Mouse (Mus musculus) cortical plate, adult 2 months (tissue): ENCODE measurements around the gene Ube2b. TPM values are rescaled to one million over a fixed set of nuclear protein-coding genes. Genes with fewer than 3 reads are reported as not detected.

Source experiments
- H3K27ac ChIP-seq: fragments of 200-500 bp; 2 replicates; pipeline ENCODE4 v1.5.1; 2012; ENCODE audit warnings: low read length, control low read depth, inconsistent platforms; ENCODE audit not compliant: insufficient read depth
- H3K4me1 ChIP-seq: fragments of 200-500 bp; 2 replicates; pipeline ENCODE4 v1.6.1; 2011; ENCODE audit warnings: low read length; ENCODE audit not compliant: control insufficient read depth, insufficient read depth
- H3K4me3 ChIP-seq: fragments of 200-500 bp; 2 replicates; pipeline ENCODE4 v1.5.1; 2011; ENCODE audit warnings: mild to moderate bottlenecking, low read length, control low read depth; ENCODE audit not compliant: insufficient read depth
- CTCF ChIP-seq: fragments of 200-500 bp; IDR thresholded peaks from 2 replicates; pipeline ENCODE4 v1.5.1; 2011; ENCODE audit warnings: mild to moderate bottlenecking, control low read depth, low read length; ENCODE audit not compliant: insufficient read depth; ENCODE audit errors: extremely low read depth
- POLR2A ChIP-seq: fragments of 200-500 bp; IDR thresholded peaks from 2 replicates; pipeline ENCODE4 v1.6.1; 2011; ENCODE audit warnings: mild to moderate bottlenecking, low read length, control low read depth; ENCODE audit not compliant: insufficient read depth; ENCODE audit errors: extremely low read depth
- polyA plus RNA-seq: library from polyadenylated mRNA; depleted of rRNA; stranded (reverse); fragments of >200 nt; gene quantifications from 2 replicates; pipeline ENCODE4 v1.2.3, GENCODE M21; 2012

The Ube2b gene
- polyA plus RNA-seq, 1 experiment, result 234 TPM

DNA sequence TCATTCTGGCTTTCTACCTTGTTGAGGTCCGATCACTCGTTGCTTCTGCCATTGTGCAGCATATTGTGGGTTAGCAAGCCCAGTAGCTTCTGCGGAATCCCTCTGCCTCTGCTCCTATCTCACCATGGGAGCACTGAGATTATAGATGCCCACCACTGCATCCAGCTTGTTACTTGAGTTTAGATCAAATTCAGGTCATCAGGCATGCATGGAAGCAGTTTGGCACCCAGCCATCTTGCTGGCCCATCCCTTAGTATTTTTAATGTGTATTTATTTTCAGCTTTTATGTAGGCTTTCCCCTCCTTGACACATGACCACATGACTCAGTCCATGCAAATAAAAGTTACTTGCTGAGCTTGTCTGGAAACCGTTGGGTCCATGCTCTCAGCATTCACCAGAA is 42.8 kb downstream of the Ube2b start:
- H3K4me1 ChIP-seq, result no peaks in the 10 kb centered on the region
- H3K27ac ChIP-seq, result no peak overlapping the region
- H3K4me3 ChIP-seq, result no peak overlapping the region
- TF ChIP-seq POLR2A (no peak), CTCF (no peak)

GRCm38 (mm10) chr11:51956112-51956511 is 44.5 kb downstream of the Ube2b start:
- Histone ChIP-seq H3K4me1 (no peaks in the 10 kb centered on the region), H3K27ac (no peak overlapping the region), H3K4me3 (no peak overlapping the region)
- no peak for TF ChIP-seq POLR2A
- TF ChIP-seq CTCF, result no peak

DNA sequence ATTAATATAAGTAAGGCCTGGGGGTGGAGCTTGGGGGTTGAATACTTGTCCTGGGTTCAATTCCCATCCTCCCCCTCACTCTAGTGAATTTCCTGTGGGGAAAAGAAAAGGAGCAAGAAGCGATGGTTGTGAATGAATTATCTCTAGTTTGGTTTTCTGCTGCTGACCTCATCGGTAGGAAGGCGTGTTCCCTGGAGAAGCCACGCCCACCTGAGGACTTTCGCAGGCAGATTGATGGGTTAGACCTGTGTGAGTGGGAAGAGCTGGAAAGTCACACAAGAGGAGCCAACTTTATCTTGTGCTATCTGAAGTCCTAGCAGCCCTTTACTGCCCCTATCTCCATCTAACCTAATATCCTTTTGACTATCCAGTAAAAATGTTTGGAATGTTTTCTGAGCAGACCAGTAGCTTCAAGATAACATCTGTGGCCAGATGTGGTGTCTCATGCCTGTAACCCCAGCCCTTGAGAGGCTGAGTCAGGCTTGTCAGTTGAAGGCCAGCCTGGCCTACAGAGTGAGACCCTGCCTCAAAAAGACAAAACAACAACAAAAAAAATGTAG is 48.6 kb downstream of the Ube2b start:
- H3K4me3 ChIP-seq, result no peak overlapping the region
- no peak for TF ChIP-seq POLR2A
- no peak for TF ChIP-seq CTCF
- H3K4me1 ChIP-seq, result no peaks in the 10 kb centered on the region
- H3K27ac ChIP-seq, result no peak overlapping the region

- no peak for TF ChIP-seq CTCF
- no peak for TF ChIP-seq POLR2A
- no peak overlapping the region for H3K27ac ChIP-seq
- H3K4me3 ChIP-seq, result no peak overlapping the region
- peaks cover 12% of the 10 kb centered on the region for H3K4me1 ChIP-seq
Observed at GRCm38 (mm10) chr11:51949919-51950318, 50.6 kb downstream of the Ube2b start.

- H3K4me3 ChIP-seq, result no peak overlapping the region
- TF ChIP-seq CTCF (no peak), POLR2A (no peak)
Observed at GRCm38 (mm10) chr11:51949155-51949840, 51.3 kb downstream of the Ube2b start.

GRCm38 (mm10) chr11:51946144-51946543 is 54.4 kb downstream of the Ube2b start:
- TF ChIP-seq POLR2A (no peak), CTCF (no peak)
- Histone ChIP-seq H3K4me3 (no peak overlapping the region), H3K4me1 (peaks cover 12% of the 10 kb centered on the region), H3K27ac (0 out of 2 replicates have a peak overlapping the region, but pooled peaks have one; percentile 39)

More at GRCm38 (mm10) chr11:51949155-51949840, 51.3 kb downstream of the Ube2b start:
- H3K27ac ChIP-seq, result no peak overlapping the region
- peaks cover 12% of the 10 kb centered on the region for H3K4me1 ChIP-seq

- Histone ChIP-seq H3K4me3 (no peak overlapping the region), H3K4me1 (peaks cover 12% of the 10 kb centered on the region), H3K27ac (peak overlapping the region; percentile 39; the same call in 1 of the 2 replicates)
- TF ChIP-seq CTCF, result no peak
- TF ChIP-seq POLR2A, result 0 out of 2 replicates have a peak, but pooled peaks have one; percentile 5
Observed at GRCm38 (mm10) chr11:51945548-51945947, 55.0 kb downstream of the Ube2b start.

DNA sequence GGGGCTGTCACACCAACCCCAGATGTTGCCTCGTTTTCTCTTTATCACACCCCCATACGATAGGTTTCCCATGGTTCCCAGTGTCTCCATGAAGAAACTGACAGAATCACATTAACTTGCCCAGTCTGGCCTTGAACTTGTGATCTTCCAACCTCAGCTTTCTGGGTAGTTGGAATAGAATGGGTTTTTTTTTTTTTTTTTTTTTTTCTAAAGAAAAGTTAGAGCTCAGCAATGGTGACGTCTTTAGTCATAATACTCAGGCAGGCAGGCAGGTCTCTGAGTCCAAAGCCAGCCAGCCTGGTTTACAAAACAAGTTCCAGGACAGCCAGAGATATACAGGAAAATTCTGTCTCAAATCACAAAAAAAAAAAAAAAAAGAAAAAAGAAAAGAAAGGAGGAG is 56.3 kb downstream of the Ube2b start:
- Histone ChIP-seq H3K4me1 (peaks cover 12% of the 10 kb centered on the region), H3K27ac (no peak overlapping the region), H3K4me3 (no peak overlapping the region)
- TF ChIP-seq POLR2A, result no peak
- TF ChIP-seq CTCF, result no peak

- TF ChIP-seq POLR2A (no peak), CTCF (no peak)
- Histone ChIP-seq H3K27ac (no peak overlapping the region), H3K4me1 (peaks cover 12% of the 10 kb centered on the region), H3K4me3 (no peak overlapping the region)
Observed at GRCm38 (mm10) chr11:51943500-51943841, 57.1 kb downstream of the Ube2b start.

- Histone ChIP-seq H3K27ac (no peak overlapping the region), H3K4me1 (peaks cover 12% of the 10 kb centered on the region), H3K4me3 (no peak overlapping the region)
- TF ChIP-seq POLR2A (no peak), CTCF (no peak)
Observed at GRCm38 (mm10) chr11:51942602-51943499, 57.7 kb downstream of the Ube2b start.

GRCm38 (mm10) chr11:51940511-51940955 is 60.0 kb downstream of the Ube2b start:
- Histone ChIP-seq H3K4me1 (peaks cover 3% of the 10 kb centered on the region), H3K4me3 (no peak overlapping the region), H3K27ac (no peak overlapping the region)
- TF ChIP-seq CTCF (no peak), POLR2A (no peak)
